Mouse (Mus musculus) midbrain, embryonic 10.5 days (tissue): ENCODE measurements around the gene Tmcc1. TPM values are rescaled to one million over a fixed set of nuclear protein-coding genes. Genes with fewer than 3 reads are reported as not detected.
"Not testable (repeated sequence)": the region's sequence is repeated elsewhere in the genome, so short reads cannot be mapped to it uniquely, and the experiment has no call there.

ENCODE experiments used
- DNase-seq: peaks from one replicate; pipeline ENCODE4 v3.0.0-alpha.2; 2017; ENCODE audit warnings: low spot score
- H3K27ac ChIP-seq: fragments of 300-500 bp; sonication (generic); replicated peaks from 2 replicates; pipeline ENCODE4 v1.5.1; 2016; ENCODE audit warnings: mild to moderate bottlenecking
- H3K27me3 ChIP-seq: fragments of 300-500 bp; sonication (generic); 2 replicates; pipeline ENCODE4 v1.6.1; 2016; ENCODE audit warnings: low read depth, mild to moderate bottlenecking; ENCODE audit not compliant: poor library complexity, severe bottlenecking
- H3K36me3 ChIP-seq: fragments of 300-500 bp; sonication (generic); 2 replicates; pipeline ENCODE4 v1.6.1; 2016; ENCODE audit warnings: mild to moderate bottlenecking, moderate library complexity
- H3K4me1 ChIP-seq: fragments of 300-500 bp; sonication (generic); 2 replicates; pipeline ENCODE4 v1.6.1; 2016
- H3K4me3 ChIP-seq: fragments of 300-500 bp; sonication (generic); 2 replicates; pipeline ENCODE4 v1.5.1; 2016; ENCODE audit warnings: mild to moderate bottlenecking, moderate library complexity
- H3K9me3 ChIP-seq: fragments of 300-500 bp; sonication (generic); replicated peaks from 2 replicates; pipeline ENCODE4 v1.6.1; 2016; ENCODE audit warnings: mild to moderate bottlenecking
- WGBS: fragments of 180-500 bp; shearing (Covaris S2); methylation state at CpG from one replicate; pipeline ENCODE4 v1.1.7; 2016; 5-methylcytosine and 5-hydroxymethylcytosine counted together
- polyA plus RNA-seq: library from polyadenylated mRNA; unstranded; fragments of >200 nt; fragmentation: Nextera tagmentation; extraction: Ambion mirVana; gene quantifications from 2 replicates; pipeline ENCODE4 v1.2.1, GENCODE M21; 2016

Tmcc1 gene
- 14.9 and 21.7 TPM in 2 replicates for polyA plus RNA-seq

- Histone ChIP-seq H3K4me3 (peak within 1 kb of the TSS; percentile 93), H3K27me3 (no peaks in the 10 kb centered on the region; the same call in 1 of the 2 replicates), H3K9me3 (no peaks in the 10 kb centered on the region), H3K36me3 (0 out of 2 replicates have a peak, but pooled peaks cover 3% of the 10 kb centered on the region), H3K4me1 (peaks cover 33% of the 10 kb centered on the region), H3K27ac (peak within 1 kb of the TSS; percentile 93)
- under 1% methylated on average over 59 of the region's 68 CpGs for WGBS
- peak; percentile 96 for DNase-seq
Measured at GRCm38 (mm10) chr6:116193394-116194393, at the start of gene Tmcc1. TSS of gene Tmcc1 (minus strand) at chr6:116193486.

- no peak overlapping the region for H3K27ac ChIP-seq
- no peak overlapping the region for H3K4me3 ChIP-seq
- H3K4me1 ChIP-seq, result no peaks in the 10 kb centered on the region
- H3K27me3 ChIP-seq, result no peaks in the 10 kb centered on the region
- no peaks in the 10 kb centered on the region for H3K9me3 ChIP-seq
- DNase-seq, result no peak
- 85% methylated on average over 2 of the region's 2 CpGs for WGBS
- H3K36me3 ChIP-seq, result peaks cover 90% of the 10 kb centered on the region
Measured at GRCm38 (mm10) chr6:116240371-116240770, 47.1 kb upstream of the Tmcc1 start.

- Histone ChIP-seq H3K9me3 (no peaks in the 10 kb centered on the region), H3K27me3 (no peaks in the 10 kb centered on the region), H3K4me3 (no peak overlapping the region), H3K36me3 (peaks cover 90% of the 10 kb centered on the region), H3K27ac (no peak overlapping the region), H3K4me1 (no peaks in the 10 kb centered on the region)
- DNase-seq, result no peak
- 92% methylated on average over 5 of the region's 5 CpGs for WGBS
Measured at GRCm38 (mm10) chr6:116238083-116238482, 44.8 kb upstream of the Tmcc1 start.

GRCm38 (mm10) chr6:116235336-116235735 is 42.0 kb upstream of the Tmcc1 start:
- Histone ChIP-seq H3K27me3 (no peaks in the 10 kb centered on the region), H3K4me1 (no peaks in the 10 kb centered on the region), H3K27ac (no peak overlapping the region), H3K9me3 (no peaks in the 10 kb centered on the region), H3K36me3 (peaks cover 91% of the 10 kb centered on the region), H3K4me3 (no peak overlapping the region)
- DNase-seq, result no peak
- 89% methylated on average over 5 of the region's 5 CpGs for WGBS

GRCm38 (mm10) chr6:116234821-116235220 is 41.5 kb upstream of the Tmcc1 start:
- not testable (repeated sequence) for DNase-seq, H3K9me3 ChIP-seq, H3K27ac ChIP-seq, H3K27me3 ChIP-seq, H3K4me3 ChIP-seq, H3K4me1 ChIP-seq
- WGBS, result 90% methylated on average over 2 of the region's 2 CpGs
- peaks cover 90% of the 10 kb centered on the region for H3K36me3 ChIP-seq

GRCm38 (mm10) chr6:116228785-116229525 is 35.7 kb upstream of the Tmcc1 start:
- Histone ChIP-seq H3K27me3 (no peaks in the 10 kb centered on the region), H3K9me3 (no peaks in the 10 kb centered on the region), H3K4me1 (no peaks in the 10 kb centered on the region), H3K4me3 (no peak overlapping the region), H3K27ac (no peak overlapping the region), H3K36me3 (peaks cover 86% of the 10 kb centered on the region)
- DNase-seq, result peak; percentile 61
- 68% methylated on average over 12 of the region's 12 CpGs for WGBS

GRCm38 (mm10) chr6:116227767-116228166 is 34.5 kb upstream of the Tmcc1 start:
- H3K4me3 ChIP-seq, result no peak overlapping the region
- no peaks in the 10 kb centered on the region for H3K27me3 ChIP-seq
- peaks cover 86% of the 10 kb centered on the region for H3K36me3 ChIP-seq
- H3K27ac ChIP-seq, result no peak overlapping the region
- DNase-seq, result no peak
- 83% methylated on average over 11 of the region's 11 CpGs for WGBS
- H3K4me1 ChIP-seq, result no peaks in the 10 kb centered on the region
- H3K9me3 ChIP-seq, result no peaks in the 10 kb centered on the region

- under 1% methylated on average over 51 of the region's 51 CpGs for WGBS
- peaks cover 23% of the 10 kb centered on the region for H3K4me1 ChIP-seq
- no peaks in the 10 kb centered on the region for H3K27me3 ChIP-seq
- H3K4me3 ChIP-seq, result peak within 1 kb of the TSS; percentile 87
- H3K27ac ChIP-seq, result peak within 1 kb of the TSS; percentile 84
- H3K36me3 ChIP-seq, result peaks cover 28% of the 10 kb centered on the region
- DNase-seq, result peak; percentile 97
- H3K9me3 ChIP-seq, result no peaks in the 10 kb centered on the region
Measured at GRCm38 (mm10) chr6:116207729-116208534, 14.6 kb upstream of the Tmcc1 start, which contains the start of gene Washc2. TSS of gene Washc2 (plus strand) at chr6:116208038.

- H3K36me3 ChIP-seq, result no peaks in the 10 kb centered on the region
- H3K27me3 ChIP-seq, result no peaks in the 10 kb centered on the region; the same call in 1 of the 2 replicates
- WGBS, result 70% methylated on average over 2 of the region's 2 CpGs
- H3K4me3 ChIP-seq, result no peak overlapping the region
- no peak overlapping the region for H3K27ac ChIP-seq
- peaks cover 3% of the 10 kb centered on the region; the same call in 1 of the 2 replicates for H3K4me1 ChIP-seq
- H3K9me3 ChIP-seq, result no peaks in the 10 kb centered on the region
- no peak for DNase-seq
Measured at GRCm38 (mm10) chr6:116199682-116200081, 6.4 kb upstream of the Tmcc1 start.

- peaks cover 10% of the 10 kb centered on the region for H3K4me1 ChIP-seq
- no peak for DNase-seq
- H3K27me3 ChIP-seq, result no peaks in the 10 kb centered on the region; the same call in 1 of the 2 replicates
- 34% methylated on average over 3 of the region's 3 CpGs for WGBS
- H3K36me3 ChIP-seq, result no peaks in the 10 kb centered on the region
- no peak overlapping the region for H3K27ac ChIP-seq
- H3K4me3 ChIP-seq, result no peak overlapping the region
- H3K9me3 ChIP-seq, result no peaks in the 10 kb centered on the region
Measured at GRCm38 (mm10) chr6:116198173-116198572, 4.9 kb upstream of the Tmcc1 start.

GRCm38 (mm10) chr6:116195811-116196210 is 2.5 kb upstream of the Tmcc1 start:
- Histone ChIP-seq H3K27ac (no peak overlapping the region), H3K4me1 (peaks cover 30% of the 10 kb centered on the region), H3K9me3 (no peaks in the 10 kb centered on the region), H3K36me3 (no peaks in the 10 kb centered on the region), H3K27me3 (no peaks in the 10 kb centered on the region; the same call in 1 of the 2 replicates), H3K4me3 (no peak overlapping the region)
- no peak for DNase-seq
- 67% methylated on average over 8 of the region's 8 CpGs for WGBS

GRCm38 (mm10) chr6:116192809-116193311 is 426 bp downstream of the Tmcc1 start:
- H3K9me3 ChIP-seq, result no peaks in the 10 kb centered on the region
- WGBS, result under 1% methylated on average over 51 of the region's 51 CpGs
- peaks cover 30% of the 10 kb centered on the region for H3K4me1 ChIP-seq
- peak overlapping the region; percentile 93 for H3K4me3 ChIP-seq
- H3K27ac ChIP-seq, result peak overlapping the region; percentile 93
- no peak for DNase-seq
- H3K36me3 ChIP-seq, result 0 out of 2 replicates have a peak, but pooled peaks cover 3% of the 10 kb centered on the region
- H3K27me3 ChIP-seq, result no peaks in the 10 kb centered on the region; the same call in 1 of the 2 replicates
